Mouse (Mus musculus) spleen, adult 2 months (tissue): Measurements from ENCODE around the gene Agpat2. TPM values are rescaled to one million over a fixed set of nuclear protein-coding genes. Genes with fewer than 3 reads are reported as not detected.

ENCODE experiments used
- DNase-seq, 2 experiments: peaks; one replicate each; pipeline versions ENCODE4 v3.0.0 to v3.0.0-alpha.2; 2012 to 2021; ENCODE audit warnings: low spot score in 2 of 2, low read depth in 1 of 2
- H3K27ac ChIP-seq: fragments of 200-500 bp; 2 replicates; pipeline ENCODE4 v1.5.1; 2012; ENCODE audit warnings: low read length, inconsistent platforms; ENCODE audit not compliant: insufficient read depth
- H3K27me3 ChIP-seq: fragments of 200-500 bp; 2 replicates; pipeline ENCODE4 v1.6.1; 2012; ENCODE audit warnings: mild to moderate bottlenecking, moderate library complexity, low read length, inconsistent platforms; ENCODE audit not compliant: control insufficient read depth, insufficient read depth
- H3K36me3 ChIP-seq: fragments of 200-500 bp; 2 replicates; pipeline ENCODE4 v1.6.1; 2012; ENCODE audit warnings: mild to moderate bottlenecking, low read length, inconsistent platforms; ENCODE audit not compliant: control insufficient read depth, insufficient read depth
- H3K4me1 ChIP-seq: fragments of 200-500 bp; 2 replicates; pipeline ENCODE4 v1.6.1; 2011; ENCODE audit warnings: inconsistent platforms; ENCODE audit not compliant: control insufficient read depth, insufficient read depth, insufficient read length
- H3K4me3 ChIP-seq: fragments of 200-500 bp; 2 replicates; pipeline ENCODE4 v1.5.1; 2011; ENCODE audit warnings: mild to moderate bottlenecking, inconsistent platforms; ENCODE audit not compliant: insufficient read depth, insufficient read length; ENCODE audit errors: extremely low read depth
- CTCF ChIP-seq: fragments of 200-500 bp; IDR thresholded peaks from 2 replicates; pipeline ENCODE4 v1.5.1; 2011; ENCODE audit warnings: mild to moderate bottlenecking, inconsistent platforms; ENCODE audit not compliant: insufficient read depth, insufficient read length, insufficient replicate concordance; ENCODE audit errors: extremely low read depth
- POLR2A ChIP-seq: fragments of 200-500 bp; IDR thresholded peaks from 2 replicates; pipeline ENCODE4 v1.6.1; 2011; ENCODE audit warnings: low read depth, low read length, inconsistent platforms
- WGBS: fragments of 180-500 bp; shearing (Covaris S2); methylation state at CpG from one replicate; pipeline ENCODE4 v1.1.7; 2018; 5-methylcytosine and 5-hydroxymethylcytosine counted together
- polyA plus RNA-seq: library from polyadenylated mRNA; depleted of rRNA; stranded (reverse); fragments of >200 nt; gene quantifications from 2 replicates; pipeline ENCODE4 v1.2.3, GENCODE M21; 2012; rRNA removed

The Agpat2 gene
- 22.7 and 27.7 TPM in 2 replicates for polyA plus RNA-seq

- TF ChIP-seq CTCF (peak; percentile 12; the same call in 1 of the 2 replicates), POLR2A (peak; percentile 3; the same call in 1 of the 2 replicates)
- peak; percentile 34 to 75 for DNase-seq
- Histone ChIP-seq H3K27ac (peak within 1 kb of the TSS; percentile 69), H3K4me1 (peaks cover 18% of the 10 kb centered on the region), H3K27me3 (no peaks in the 10 kb centered on the region), H3K36me3 (no peaks in the 10 kb centered on the region), H3K4me3 (peak within 1 kb of the TSS; percentile 67)
- WGBS: under 1% methylated on average over 86 of the region's 103 CpGs
Measured at GRCm38 (mm10) chr2:26603720-26604671, at the start of gene Agpat2. Gene Agpat2, minus strand, starts transcription at chr2:26604417.

DNA sequence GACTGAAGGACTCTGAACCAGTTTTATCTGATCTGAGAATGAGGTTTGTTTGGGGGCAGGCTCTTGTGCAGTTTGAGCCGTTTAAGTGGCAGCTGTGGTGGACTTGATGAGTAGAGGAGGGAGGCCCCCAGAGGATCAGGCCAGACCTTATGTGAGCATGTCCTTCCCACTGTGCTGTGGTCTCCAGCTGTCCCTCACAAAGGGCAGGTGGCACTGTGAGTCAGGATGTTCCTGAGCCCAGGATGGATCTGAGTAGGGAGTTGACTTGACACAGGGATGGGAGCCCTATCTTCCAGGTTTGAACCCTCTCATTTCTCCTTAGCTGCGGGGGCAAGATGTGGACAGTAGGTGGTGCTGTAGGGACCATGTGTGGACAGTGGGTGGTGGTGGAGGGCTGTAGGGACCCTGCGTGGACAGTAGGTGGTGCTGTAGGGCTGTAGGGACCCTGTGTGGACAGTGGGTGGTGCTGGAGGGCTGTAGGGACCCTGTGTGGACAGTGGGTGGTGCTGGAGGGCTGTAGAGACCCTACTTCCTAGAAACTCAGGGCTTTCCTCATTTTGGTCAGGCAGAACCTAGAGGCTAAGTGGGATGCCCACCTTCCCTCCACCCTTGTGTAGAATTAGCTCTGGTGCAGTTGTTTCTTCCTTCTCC lies 42.6 kb upstream of the Agpat2 start:
- WGBS: 4% methylated on average over 3 of the region's 3 CpGs
- Histone ChIP-seq H3K27ac (no peak overlapping the region), H3K4me3 (no peak overlapping the region), H3K4me1 (no peaks in the 10 kb centered on the region), H3K36me3 (no peaks in the 10 kb centered on the region), H3K27me3 (no peaks in the 10 kb centered on the region)
- DNase-seq: peak; percentile 64 to 86
- TF ChIP-seq POLR2A (no peak), CTCF (peak; percentile 100)

GRCm38 (mm10) chr2:26643942-26644341 lies 39.7 kb upstream of the Agpat2 start:
- Histone ChIP-seq H3K4me3 (no peak overlapping the region), H3K27me3 (no peaks in the 10 kb centered on the region), H3K4me1 (peaks cover 4% of the 10 kb centered on the region; the same call in 1 of the 2 replicates), H3K27ac (no peak overlapping the region), H3K36me3 (no peaks in the 10 kb centered on the region)
- DNase-seq: peak in 1 of 2 experiments; percentile 37
- TF ChIP-seq CTCF (no peak), POLR2A (no peak)
- 73% methylated on average over 2 of the region's 2 CpGs for WGBS

GRCm38 (mm10) chr2:26641006-26641647 lies 36.9 kb upstream of the Agpat2 start:
- H3K36me3 ChIP-seq: peaks cover 7% of the 10 kb centered on the region; the same call in 1 of the 2 replicates
- H3K4me3 ChIP-seq: no peak overlapping the region
- TF ChIP-seq CTCF (no peak), POLR2A (no peak)
- H3K27me3 ChIP-seq: no peaks in the 10 kb centered on the region
- 73% methylated on average over 7 of the region's 7 CpGs for WGBS
- H3K4me1 ChIP-seq: peaks cover 14% of the 10 kb centered on the region; the same call in 1 of the 2 replicates
- H3K27ac ChIP-seq: no peak overlapping the region
- no peak for DNase-seq

GRCm38 (mm10) chr2:26639838-26640830 lies 35.9 kb upstream of the Agpat2 start:
- peak; percentile 98 for TF ChIP-seq CTCF
- peak; percentile 87 for TF ChIP-seq POLR2A
- H3K27me3 ChIP-seq: no peaks in the 10 kb centered on the region
- H3K4me1 ChIP-seq: peaks cover 14% of the 10 kb centered on the region; the same call in 1 of the 2 replicates
- 6% methylated on average over 49 of the region's 49 CpGs for WGBS
- peak; percentile 86 to 93 for DNase-seq
- H3K36me3 ChIP-seq: peaks cover 13% of the 10 kb centered on the region
- H3K4me3 ChIP-seq: peak overlapping the region; percentile 98
- H3K27ac ChIP-seq: peak overlapping the region; percentile 82
